Mouse (Mus musculus) C2C12 (cell line): ENCODE measurements at regions not wholly inside any gene's neighbourhood (a gene's known extent, or its start where the extent isn't known, plus 50 kb on each side); places are given as distances from the start of the nearest gene placed in this dataset.

ENCODE experiments used
- CTCF ChIP-seq: IDR thresholded peaks from one replicate; pipeline ENCODE4 v1.5.1; 2011; ENCODE audit not compliant: control insufficient read depth, insufficient read depth, insufficient read length
- MYOG ChIP-seq: IDR thresholded peaks from one replicate; pipeline ENCODE4 v1.6.1; 2011; ENCODE audit not compliant: control insufficient read depth, insufficient read length; ENCODE audit errors: extremely low read depth

GRCm38 (mm10) chr1:51360095-51360494, 71.2 kb downstream of the Cavin2 start:
- TF ChIP-seq CTCF = no peak
- TF ChIP-seq MYOG = no peak
